Mouse (Mus musculus): ENCODE results near the gene Dip2b.

GRCm38 (mm10) chr15:100161747-100162280, 123.3 kb downstream of the Dip2b start:
- TF ChIP-seq E2F4 (IDR thresholded peaks at IDR 0.05; ENCODE audit: borderline replicate concordance, low read depth, low read length) (no peak), POLR2A (IDR thresholded peaks at IDR 0.05; ENCODE audit: control insufficient read depth in 1 of 2, insufficient read depth in 1 of 2, low read depth in 1 of 2, low read length in 2 of 2, poor library complexity in 1 of 2) (no peak), POLR2AphosphoS2 (IDR thresholded peaks at IDR 0.05; ENCODE audit: low read length) (no peak), USF1 (IDR thresholded peaks at IDR 0.05; ENCODE audit: low read depth, low read length) (no peak), CHD2 (IDR thresholded peaks at IDR 0.05; ENCODE audit: low read length) (no peak), CTCF (IDR thresholded peaks at IDR 0.05 in 2 of 3, conservative IDR thresholded peaks at IDR 0.05 in 1 of 3; ENCODE audit: control insufficient read depth in 1 of 3, insufficient read depth in 1 of 3, low read depth in 2 of 3, low read length in 3 of 3, poor library complexity in 1 of 3, severe bottlenecking in 1 of 3) (no peak), MXI1 (IDR thresholded peaks at IDR 0.05; ENCODE audit: low read depth, low read length) (no peak), GATA1 (IDR thresholded peaks at IDR 0.05; ENCODE audit: low read depth, low read length) (no peak), EP300 (IDR thresholded peaks at IDR 0.05; ENCODE audit: low read depth in 1 of 2, low read length in 2 of 2) (no peak), MYC (IDR thresholded peaks at IDR 0.05; ENCODE audit: low read depth, low read length) (no peak), USF2 (IDR thresholded peaks at IDR 0.05; ENCODE audit: borderline replicate concordance in 1 of 2, insufficient read depth in 1 of 2, low read depth in 1 of 2, low read length in 2 of 2) (no peak), JUND (IDR thresholded peaks at IDR 0.05; ENCODE audit: low read depth, low read length) (no peak), POLR2AphosphoS5 (IDR thresholded peaks at IDR 0.05; ENCODE audit: borderline replicate concordance, low read depth, low read length) (no peak), MAX (IDR thresholded peaks at IDR 0.05; ENCODE audit: low read length) (no peak)
